Mouse (Mus musculus) olfactory bulb, adult 2 months (tissue): Measurements from ENCODE around the gene Cmtm7.

ENCODE experiments used
- CTCF ChIP-seq: fragments of 200-500 bp; IDR thresholded peaks from 2 replicates; pipeline ENCODE4 v1.5.1; 2012; ENCODE audit warnings: low read depth, mild to moderate bottlenecking, low read length, moderate library complexity; ENCODE audit not compliant: insufficient read depth
- POLR2A ChIP-seq: fragments of 200-500 bp; IDR thresholded peaks from 2 replicates; pipeline ENCODE4 v1.6.1; 2012; ENCODE audit warnings: mild to moderate bottlenecking, low read depth, low read length, moderate library complexity; ENCODE audit not compliant: insufficient read depth

- no peak for TF ChIP-seq POLR2A
- TF ChIP-seq CTCF: no peak
Measured at GRCm38 (mm10) chr9:114807261-114807660, 25.6 kb upstream of the Cmtm7 start.
